Mouse (Mus musculus): ENCODE measurements at regions not wholly inside any gene's neighbourhood (a gene's known extent, or its start where the extent isn't known, plus 50 kb on each side); places are given as distances from the start of the nearest gene placed in this dataset.

DNA sequence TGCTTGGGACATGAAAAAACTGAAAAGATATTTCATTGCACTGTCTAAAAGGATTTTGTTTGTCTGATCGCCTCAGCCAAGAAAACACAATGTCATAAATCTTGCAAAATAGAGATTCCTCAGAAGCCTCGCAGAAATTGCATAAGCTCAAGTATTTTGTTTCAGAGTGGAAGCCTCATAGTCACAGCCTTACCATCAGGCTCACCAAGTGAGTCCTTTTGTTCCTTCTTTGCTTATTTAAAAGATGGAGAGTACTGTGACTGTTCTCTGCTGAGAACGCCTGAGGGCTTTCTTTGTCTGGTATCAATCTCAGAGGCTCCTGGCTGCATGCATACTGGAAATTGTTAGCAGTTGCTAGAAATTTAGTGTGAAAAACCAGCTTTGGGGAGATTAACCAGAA is 367.0 kb upstream of the Cited2 start:
- DNase-seq (ENCODE audit: extremely low spot score), result peak; percentile 10

- no peak for DNase-seq (ENCODE audit: extremely low spot score)
These were observed 360.4 kb upstream of the Cited2 start for GRCm38 (mm10) chr10:17362643-17363042.

GRCm38 (mm10) chr10:17366042-17366740 is 356.8 kb upstream of the Cited2 start:
- DNase-seq (ENCODE audit: extremely low spot score), result no peak

DNA sequence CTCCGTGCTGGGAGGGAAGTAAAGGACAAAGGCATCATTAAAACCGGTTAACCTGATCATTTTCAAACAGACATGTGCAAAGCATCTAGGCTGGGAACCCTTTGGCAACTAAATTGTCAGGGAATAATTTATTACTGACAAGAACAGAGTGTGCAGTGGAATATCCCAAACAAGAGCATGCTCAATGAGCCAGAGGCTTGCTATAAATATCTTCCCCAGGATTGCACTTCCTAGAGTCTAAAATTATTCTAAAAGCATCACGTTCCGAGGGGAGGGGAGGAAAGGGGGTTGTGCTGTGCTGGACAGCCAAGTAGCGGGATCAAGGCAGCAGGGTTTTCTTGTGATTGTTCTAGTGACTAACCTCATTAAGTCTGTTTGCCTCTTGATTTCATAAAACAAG is 356.0 kb upstream of the Cited2 start:
- peak; percentile 43 for DNase-seq (ENCODE audit: extremely low spot score)

DNA sequence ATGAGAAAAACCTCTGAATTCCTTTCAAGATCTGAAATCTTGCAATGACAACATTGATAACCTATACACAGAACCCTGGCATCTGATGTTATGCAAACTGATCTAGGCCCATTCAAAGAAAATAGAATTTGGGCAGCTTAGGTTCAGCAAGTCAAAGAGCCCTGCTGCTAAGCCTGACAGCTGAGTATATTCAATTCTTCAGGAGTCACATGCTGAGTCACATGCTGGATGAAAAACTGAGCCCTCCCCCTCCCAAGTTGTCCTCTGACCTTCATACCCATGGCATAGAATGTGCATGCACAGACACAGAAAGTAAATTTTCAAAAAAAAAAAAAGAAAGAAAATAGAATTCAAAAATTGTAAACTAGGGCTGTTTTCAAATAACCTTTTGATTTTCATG is 355.6 kb upstream of the Cited2 start:
- no peak for DNase-seq (ENCODE audit: extremely low spot score)

- no peak for DNase-seq (ENCODE audit: extremely low spot score)
These were observed 354.4 kb upstream of the Cited2 start for GRCm38 (mm10) chr10:17368636-17369035.

DNA sequence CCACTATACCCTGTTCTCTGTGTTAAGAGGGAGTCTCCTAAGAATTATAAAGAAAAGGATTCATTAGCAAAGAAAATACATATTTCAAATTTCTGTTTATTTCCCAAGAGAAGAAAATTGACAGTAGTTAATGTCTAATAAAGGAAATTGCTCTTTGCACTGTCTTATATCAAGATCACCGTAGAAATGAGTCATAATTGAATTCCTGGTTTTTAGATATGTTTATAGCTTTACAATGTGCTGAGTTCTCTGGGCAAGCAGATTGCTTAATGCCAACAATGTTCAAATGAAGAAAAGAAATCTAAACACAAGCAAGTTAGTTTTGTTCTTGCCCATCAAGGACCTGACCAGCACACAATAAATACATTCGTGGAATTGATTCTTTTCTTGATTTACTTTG is 350.1 kb upstream of the Cited2 start:
- no peak for DNase-seq (ENCODE audit: extremely low spot score)

DNA sequence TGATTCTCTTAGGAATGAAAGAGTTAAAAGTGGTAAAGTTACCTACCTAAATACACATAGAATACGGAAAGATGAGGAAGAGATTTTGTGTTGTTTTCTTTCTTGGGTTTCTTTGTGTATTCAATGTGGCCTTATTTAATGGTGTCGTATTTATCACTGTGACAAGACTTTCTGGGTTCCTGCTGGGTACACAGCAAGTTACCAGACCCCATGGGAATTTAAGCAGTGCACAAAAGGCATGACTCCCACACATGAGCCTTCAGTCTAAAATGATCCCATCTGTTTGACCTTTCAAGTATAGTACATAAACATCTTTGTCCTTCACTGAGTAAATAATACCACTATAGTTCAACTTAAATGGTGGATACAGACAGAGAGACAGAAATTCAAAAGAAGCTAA is 349.0 kb upstream of the Cited2 start:
- DNase-seq (ENCODE audit: extremely low spot score), result peak; percentile 27

DNA sequence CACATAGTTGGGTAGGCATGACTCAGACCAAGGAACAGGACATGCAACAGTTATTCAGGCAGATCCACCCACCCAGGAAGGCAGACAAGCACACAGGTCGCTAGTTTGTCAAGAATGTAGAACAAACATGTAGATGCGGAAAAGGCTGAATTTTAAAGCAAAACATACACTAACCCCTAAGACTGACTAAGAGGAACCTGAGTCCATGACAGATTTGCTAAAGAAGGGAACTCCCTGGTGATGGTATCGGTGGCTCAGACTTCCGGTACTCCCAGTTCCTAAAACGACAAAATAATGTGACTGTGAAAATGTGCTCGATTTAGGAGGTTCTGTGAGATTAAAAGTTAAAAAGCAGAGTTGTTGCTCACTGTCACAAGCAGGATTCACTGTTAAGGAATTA is 340.0 kb upstream of the Cited2 start:
- no peak for DNase-seq (ENCODE audit: extremely low spot score)

DNA sequence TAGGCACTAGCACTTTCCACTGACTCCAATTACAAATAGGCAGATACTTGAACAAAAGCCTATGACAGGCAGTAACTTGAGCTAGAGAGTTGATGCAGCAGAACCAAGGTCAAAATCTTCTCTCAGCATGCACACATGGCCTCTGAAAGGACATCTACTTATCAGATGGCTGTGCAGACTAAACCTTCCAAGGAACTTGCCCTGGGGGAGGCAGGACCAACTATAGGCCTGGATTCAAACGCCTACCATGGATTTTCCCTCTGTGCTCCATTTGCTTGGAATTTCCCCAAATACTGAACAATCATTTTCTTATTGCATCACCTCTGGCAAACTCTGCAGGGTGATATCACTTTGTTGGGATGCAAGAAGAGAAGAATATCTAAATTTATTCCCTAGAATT is 337.8 kb upstream of the Cited2 start:
- DNase-seq (ENCODE audit: extremely low spot score), result peak; percentile 7

DNA sequence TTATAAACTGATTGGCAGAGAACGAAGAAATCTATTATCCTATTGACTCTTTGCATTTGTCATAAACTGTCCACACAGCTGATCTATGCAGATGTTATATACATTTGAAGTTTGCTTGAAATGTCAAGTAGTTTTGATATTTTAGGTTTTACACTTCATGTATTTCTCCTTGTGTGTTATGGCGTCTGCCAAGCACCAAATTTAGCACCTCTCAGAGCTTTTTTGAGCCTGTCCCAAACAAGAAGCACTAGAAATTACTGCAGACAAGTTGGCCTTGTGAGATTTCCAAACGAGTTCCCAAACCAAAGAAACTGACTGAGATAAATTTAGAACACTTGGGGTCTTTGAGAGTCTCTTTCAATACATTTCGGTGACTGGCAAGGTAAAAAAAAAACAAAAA is 335.7 kb upstream of the Cited2 start:
- no peak for DNase-seq (ENCODE audit: extremely low spot score)

- DNase-seq (ENCODE audit: extremely low spot score), result no peak
These were observed 327.4 kb upstream of the Cited2 start for GRCm38 (mm10) chr10:17395495-17396224.

DNA sequence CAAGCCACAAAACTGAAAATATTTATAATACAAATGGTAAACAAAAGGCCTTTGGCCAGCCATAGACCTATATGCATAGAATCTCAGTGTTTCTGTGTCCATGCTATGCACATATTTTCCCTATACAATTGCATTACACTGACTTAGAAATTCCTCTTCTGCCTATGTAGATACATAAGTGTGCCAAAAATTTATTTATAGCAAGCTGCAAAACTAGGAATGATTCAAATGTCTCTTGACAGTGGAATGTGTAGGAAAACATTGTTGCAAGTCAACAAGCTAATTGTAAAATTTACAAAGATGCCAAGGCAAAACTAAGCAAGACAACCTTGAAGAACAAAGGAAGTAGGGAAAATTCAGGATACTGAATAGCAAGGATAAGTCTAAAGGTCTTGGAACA is 319.1 kb upstream of the Cited2 start:
- no peak for DNase-seq (ENCODE audit: extremely low spot score)

DNA sequence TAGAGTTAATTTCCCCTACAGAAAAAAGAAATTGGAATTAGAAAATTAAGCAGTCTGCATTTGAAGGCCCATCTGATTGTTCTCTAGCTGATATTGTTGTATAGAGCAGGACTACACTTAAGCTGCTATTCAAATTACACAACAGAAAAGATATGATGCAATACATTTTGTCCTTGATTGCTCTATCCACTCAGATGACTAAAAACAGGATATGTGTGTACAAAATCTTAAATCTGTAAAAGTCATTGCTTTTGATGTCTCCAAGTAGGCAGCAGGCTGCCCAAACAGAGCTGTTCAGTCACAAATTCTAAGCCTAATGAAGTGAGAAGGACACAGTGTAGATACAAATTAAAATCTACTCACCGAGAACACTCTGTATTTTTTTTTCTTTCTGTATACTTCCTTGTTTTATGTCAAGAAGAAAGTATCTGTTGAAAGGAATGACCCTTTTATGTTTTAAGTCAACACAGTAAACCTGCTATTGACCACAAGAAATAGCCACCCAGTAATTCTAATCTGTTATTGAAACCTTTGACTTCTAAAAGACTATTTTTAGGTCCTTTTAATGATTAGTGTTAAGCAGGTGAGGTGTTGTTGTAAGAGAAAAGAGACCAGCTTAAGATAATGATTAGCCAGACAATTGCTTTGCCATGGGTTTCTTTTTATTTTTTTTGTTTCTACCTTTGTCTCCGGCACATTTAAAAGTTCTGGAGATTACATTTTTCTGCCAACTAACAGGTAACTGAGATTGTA is 315.0 kb upstream of the Cited2 start:
- DNase-seq (ENCODE audit: extremely low spot score), result no peak

GRCm38 (mm10) chr10:17408781-17409180 is 314.2 kb upstream of the Cited2 start:
- no peak for DNase-seq (ENCODE audit: extremely low spot score)

DNA sequence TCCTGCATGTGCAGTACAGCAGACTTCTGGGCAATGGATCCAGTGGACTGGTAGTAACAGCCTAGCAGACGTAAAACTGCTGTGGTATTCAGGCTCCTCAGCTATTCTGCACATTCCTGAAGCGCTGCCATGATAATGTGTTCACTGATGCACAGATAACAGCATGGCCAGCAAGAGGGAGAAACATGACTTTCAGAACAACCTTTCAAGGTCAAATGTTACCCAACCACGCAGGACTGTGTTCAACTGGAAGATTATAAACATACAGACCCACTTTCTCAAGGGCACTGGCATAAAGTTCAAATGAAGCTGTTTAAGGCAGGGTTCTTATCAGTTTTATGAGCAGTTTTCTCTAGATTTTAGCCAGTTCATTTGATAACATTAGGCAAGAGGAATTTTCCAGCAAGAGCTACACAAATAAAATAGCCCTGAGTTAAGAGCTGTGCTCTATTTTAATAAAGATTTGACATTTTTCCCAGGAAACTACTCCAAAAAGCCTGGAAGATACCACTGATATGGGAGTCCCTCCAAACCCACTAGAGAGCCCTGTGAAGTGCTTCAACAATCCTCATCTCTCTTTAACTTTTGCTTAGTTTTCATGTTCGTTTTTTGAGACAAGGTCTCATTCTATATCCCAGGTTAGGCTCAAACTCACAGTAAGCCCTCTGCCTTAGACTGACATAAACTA is 311.6 kb upstream of the Cited2 start:
- DNase-seq (ENCODE audit: extremely low spot score), result peak; percentile 4

- DNase-seq (ENCODE audit: extremely low spot score), result no peak
These were observed 307.9 kb upstream of the Cited2 start for GRCm38 (mm10) chr10:17415112-17415511.

- DNase-seq (ENCODE audit: extremely low spot score), result no peak
These were observed 306.9 kb upstream of the Cited2 start for GRCm38 (mm10) chr10:17416121-17416520.

GRCm38 (mm10) chr10:17417394-17417793 is 305.6 kb upstream of the Cited2 start:
- no peak for DNase-seq (ENCODE audit: extremely low spot score)

GRCm38 (mm10) chr10:17418227-17418685 is 304.8 kb upstream of the Cited2 start:
- DNase-seq (ENCODE audit: extremely low spot score), result no peak

GRCm38 (mm10) chr10:17423584-17424278 is 299.3 kb upstream of the Cited2 start:
- DNase-seq (ENCODE audit: extremely low spot score), result no peak
